25 mouse cellular contexts compared by ENCODE assay signal in genomic region chr8:64531780-64532179, GRCm38 (mm10).
A peak's percentile ranks its signal among the peaks of the same experiment; 100 is the strongest.
DNase-seq lines count a peak whose midpoint lies in the region; ATAC-seq and TF ChIP-seq lines count a peak whose summit lies in the region.
"Had no signal": no experiment of that assay in that cellular context is flagged by ENCODE, and none has a peak within 500 bp of the region (broad histone marks: within the 10 kb centered on the region; RNA-seq: fewer than 3 reads in every experiment).

No protein-coding gene starts in this region.

- WGBS in heart, embryonic 14.5 days = 84% methylated on average over 2 of the region's 2 CpGs
- 79% methylated on average over 2 of the region's 2 CpGs for whole genome bisulfite sequencing in heart, adult 2 months

- H3K9ac ChIP-seq in heart, embryonic 14.5 days (ENCODE audit: low read length) = no peak overlapping the region
- no peak overlapping the region for H3K9ac ChIP-seq in heart, adult 2 months (ENCODE audit: low read depth, low read length)
- H3K9ac ChIP-seq: embryonic facial prominence, embryonic 12.5 days; forebrain, embryonic 12.5 days had no signal

- 0 out of 4 replicates have a peak, but pooled peaks cover 2% of the 10 kb centered on the region in 2 experiments for H3K4me1 ChIP-seq in heart, embryonic 14.5 days (ENCODE audit: control insufficient read depth in 2 of 2, insufficient read depth in 2 of 2, low read length in 2 of 2)
- H3K4me1 ChIP-seq in heart, adult 2 months (ENCODE audit: control insufficient read depth, insufficient read depth, low read length) = no peaks in the 10 kb centered on the region
- H3K4me1 ChIP-seq: embryonic facial prominence, embryonic 10.5 days; embryonic facial prominence, embryonic 12.5 days; forebrain, embryonic 12.5 days had no signal

- H3K27me3 ChIP-seq in heart, embryonic 14.5 days (ENCODE audit: control insufficient read depth, insufficient read depth, low read length) = no peaks in the 10 kb centered on the region
- H3K27me3 ChIP-seq in heart, adult 2 months (ENCODE audit: control insufficient read depth, insufficient read depth, low read length) = no peaks in the 10 kb centered on the region
- H3K27me3 ChIP-seq: CH12.LX; embryonic facial prominence, embryonic 12.5 days; forebrain, embryonic 12.5 days; Patski had no signal

- no peak for ATAC-seq in heart, embryonic 14.5 days (ENCODE audit: insufficient number of reproducible peaks, insufficient read depth, low FRiP score, low read depth)
- 0 out of 2 replicates have a peak, but pooled peaks have one; percentile 37 for ATAC-seq in megakaryocyte progenitor cell, adult 5-6 weeks (replicated peaks; ENCODE audit: poor library complexity)
- ATAC-seq: activated CD4-positive, CD25-positive, alpha-beta regulatory T cell, adult 4 months; CD4-positive, CD25-positive, alpha-beta regulatory T cell, adult 4 months; forebrain, embryonic 14.5 days; forebrain, embryonic 16.5 days; Patski had no signal

- TF ChIP-seq EP300 in heart, adult 2 months (IDR thresholded peaks at IDR 0.05; ENCODE audit: insufficient read depth, low read depth, low read length) = no peak

- no peak overlapping the region for H3K4me2 ChIP-seq in heart, embryonic 14.5 days (ENCODE audit: low read length)
- H3K4me2 ChIP-seq: embryonic facial prominence, embryonic 12.5 days; forebrain, embryonic 12.5 days had no signal

- H3K4me3 ChIP-seq in heart, embryonic 14.5 days (ENCODE audit: control insufficient read depth in 1 of 2, insufficient read depth in 1 of 2, low read depth in 1 of 2, low read length in 2 of 2) = no peak overlapping the region
- no peak overlapping the region for H3K4me3 ChIP-seq in heart, adult 2 months
- H3K4me3 ChIP-seq: embryonic facial prominence, embryonic 10.5 days; embryonic facial prominence, embryonic 12.5 days; forebrain, embryonic 12.5 days had no signal

- TF ChIP-seq CTCF in heart, adult 2 months (IDR thresholded peaks at IDR 0.05) = no peak

- no peaks in the 10 kb centered on the region for H3K9me3 ChIP-seq in heart, embryonic 14.5 days (ENCODE audit: control insufficient read depth, low read length)
- H3K9me3 ChIP-seq: embryonic facial prominence, embryonic 10.5 days; embryonic facial prominence, embryonic 12.5 days; forebrain, embryonic 12.5 days; G1E had no signal

- DNase-seq in heart, adult 11 months = peak; percentile 40
- no peak for DNase-seq in heart, postnatal 10 days
- DNase-seq in heart, adult 2 months = no peak
- DNase-seq in cerebellum, adult 11-12 months = no peak
- DNase-seq: adrenal gland, adult 8-10 months; adrenal gland, postnatal 14 days; adrenal gland, postnatal 36 days; B cell, adult 2 months; cerebellum, adult 18-20 months; cerebellum, adult 8-10 months; cerebellum, adult 9-11 months; cerebellum, postnatal 14 days; cerebellum, postnatal 36 days had no signal

- no peaks in the 10 kb centered on the region for H3K79me2 ChIP-seq in heart, adult 2 months (replicated peaks; ENCODE audit: control insufficient read depth, insufficient read depth, low read length)

- H3K36me3 ChIP-seq in heart, embryonic 14.5 days (ENCODE audit: control insufficient read depth, insufficient read depth, low read length) = no peaks in the 10 kb centered on the region
- H3K36me3 ChIP-seq in heart, adult 2 months (ENCODE audit: control insufficient read depth, insufficient read depth, low read length) = no peaks in the 10 kb centered on the region
- H3K36me3 ChIP-seq: embryonic facial prominence, embryonic 10.5 days; embryonic facial prominence, embryonic 12.5 days; forebrain, embryonic 12.5 days; G1E had no signal

- intact Hi-C loops in heart, postnatal 10 days (cut with DNase I) = no loop called here
- intact Hi-C loops in heart, adult 2 months (cut with DNase I) = no loop called here

- peak overlapping the region; percentile 28 to 44; a peak in 2 of 4 replicates for H3K27ac ChIP-seq in heart, embryonic 14.5 days (replicated peaks in 1 of 2; ENCODE audit: control insufficient read depth in 1 of 2, insufficient read depth in 1 of 2, low read depth in 2 of 2, low read length in 2 of 2)
- H3K27ac ChIP-seq in heart, adult 2 months = no peak overlapping the region
- H3K27ac ChIP-seq: embryonic facial prominence, embryonic 10.5 days; embryonic facial prominence, embryonic 12.5 days; forebrain, embryonic 12.5 days had no signal

- no peak for TF ChIP-seq POLR2A in heart, adult 2 months (IDR thresholded peaks at IDR 0.05; ENCODE audit: insufficient read depth, low read depth, low read length)
